Mouse (Mus musculus): ENCODE results near the gene Wscd1. TPM values are rescaled to one million over a fixed set of nuclear protein-coding genes. Genes with fewer than 3 reads are reported as not detected.

The Wscd1 gene
- polyA plus RNA-seq, 1 experiment from 2014 or later: 0.25 TPM

DNA sequence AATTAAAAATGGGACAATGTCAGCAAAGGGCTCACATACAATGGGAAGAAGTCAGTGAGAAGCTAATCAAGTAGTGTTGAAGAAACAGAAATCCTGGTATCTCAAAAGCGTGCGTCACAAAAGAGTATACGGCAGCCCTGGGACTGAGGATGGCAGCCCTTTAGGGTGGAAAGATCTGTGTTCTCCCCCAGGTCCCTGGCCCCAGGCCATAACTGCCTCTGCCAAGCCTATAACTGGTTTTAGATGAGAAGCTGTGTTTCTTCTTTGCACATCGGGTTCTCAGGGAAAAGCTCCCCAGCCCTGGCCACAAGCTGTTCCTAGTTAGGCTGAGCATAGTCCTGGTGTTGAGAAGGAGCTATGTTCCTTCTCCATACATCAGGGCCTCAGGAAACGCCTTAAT, 72.3 kb downstream of the Wscd1 start:
- TF ChIP-seq EP300 (IDR thresholded peaks at IDR 0.05; ENCODE audit: low read depth) (no peak), CTCF (IDR thresholded peaks at IDR 0.05; ENCODE audit: low read depth) (no peak)
- Histone ChIP-seq H3K4me1 (ENCODE audit: insufficient read depth) (no peaks in the 10 kb centered on the region), H3K9ac (replicated peaks) (no peak overlapping the region), H3K9me3 (ENCODE audit: low read length) (no peaks in the 10 kb centered on the region), H3K4me3 (ENCODE audit: low read depth, low read length) (no peak overlapping the region), H3K27me3 (ENCODE audit: insufficient read depth, low read length) (no peaks in the 10 kb centered on the region), H3K4me2 (ENCODE audit: low read depth, low read length) (no peak overlapping the region), H3K36me3 (replicated peaks; ENCODE audit: insufficient read depth, low read length) (no peaks in the 10 kb centered on the region), H3K27ac (ENCODE audit: low read depth) (no peak overlapping the region)
- ATAC-seq: no peak
- 80% methylated on average over 5 of the region's 5 CpGs for WGBS (ENCODE audit: insufficient replicate concordance)
- DNase-seq: no peak

DNA sequence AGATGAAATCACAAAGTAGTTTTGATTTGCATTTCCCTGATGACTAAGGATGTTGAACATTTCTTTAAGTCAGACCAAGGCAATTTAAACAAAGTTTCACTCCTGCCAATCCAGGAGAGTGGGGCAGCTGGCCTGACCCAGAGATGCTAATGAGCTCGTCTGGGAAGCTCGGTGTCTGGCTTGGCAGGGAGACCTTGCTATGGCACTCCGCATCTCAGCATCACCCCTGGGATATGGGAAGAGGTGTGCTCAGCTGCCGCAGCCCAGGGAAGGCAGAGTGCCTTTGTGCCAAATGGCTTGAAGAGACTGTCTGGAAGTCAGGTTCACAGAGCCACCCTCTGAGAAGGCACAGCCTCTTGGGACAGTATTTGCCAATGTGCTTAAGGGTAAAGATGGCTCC, 75.3 kb downstream of the Wscd1 start:
- Histone ChIP-seq H3K4me2 (ENCODE audit: low read depth, low read length) (no peak overlapping the region), H3K9ac (replicated peaks) (no peak overlapping the region), H3K27me3 (ENCODE audit: insufficient read depth, low read length) (no peaks in the 10 kb centered on the region), H3K27ac (ENCODE audit: low read depth) (no peak overlapping the region), H3K9me3 (ENCODE audit: low read length) (no peaks in the 10 kb centered on the region), H3K4me3 (ENCODE audit: low read depth, low read length) (no peak overlapping the region), H3K4me1 (ENCODE audit: insufficient read depth) (no peaks in the 10 kb centered on the region), H3K36me3 (replicated peaks; ENCODE audit: insufficient read depth, low read length) (no peaks in the 10 kb centered on the region)
- 68% methylated on average over 4 of the region's 4 CpGs for WGBS (ENCODE audit: insufficient replicate concordance)
- no peak for DNase-seq
- TF ChIP-seq CTCF (IDR thresholded peaks at IDR 0.05; ENCODE audit: low read depth): no peak
- TF ChIP-seq EP300 (IDR thresholded peaks at IDR 0.05; ENCODE audit: low read depth): no peak
- ATAC-seq: no peak
